Mouse (Mus musculus) lung, embryonic 14.5 days (tissue): ENCODE data around the gene Ptprk. TPM values are rescaled to one million over a fixed set of nuclear protein-coding genes. Genes with fewer than 3 reads are reported as not detected.
A peak's percentile ranks its signal among the peaks of the same experiment; 100 is the strongest.

Source experiments
- ATAC-seq: fragments of 200-750 bp; cut with Nextera tagmentation; 2 replicates; pipeline ENCODE4 v1.8.0; 2017; ENCODE audit warnings: mild to moderate bottlenecking, moderate TSS enrichment, moderate library complexity; ENCODE audit not compliant: insufficient read depth
- DNase-seq: peaks from one replicate; pipeline ENCODE4 v3.0.0-alpha.2; 2015
- H3K27ac ChIP-seq: fragments of 300-500 bp; sonication (generic); 2 replicates; pipeline ENCODE4 v1.5.1; 2014; ENCODE audit warnings: low read depth, mild to moderate bottlenecking, moderate library complexity
- H3K27me3 ChIP-seq: fragments of 300-500 bp; sonication (generic); 2 replicates; pipeline ENCODE4 v1.6.1; 2014; ENCODE audit warnings: low read length, control low read depth; ENCODE audit not compliant: insufficient read depth
- H3K36me3 ChIP-seq: fragments of 300-500 bp; sonication (generic); 2 replicates; pipeline ENCODE4 v1.6.1; 2014; ENCODE audit warnings: control low read depth; ENCODE audit not compliant: insufficient read depth
- H3K4me1 ChIP-seq: fragments of 300-500 bp; sonication (generic); 2 replicates; pipeline ENCODE4 v1.6.1; 2014; ENCODE audit warnings: antibody characterized with exemption, control low read depth; ENCODE audit not compliant: insufficient read depth
- H3K4me2 ChIP-seq: fragments of 300-500 bp; sonication (generic); 2 replicates; pipeline ENCODE4 v1.6.1; 2014; ENCODE audit warnings: mild to moderate bottlenecking
- H3K4me3 ChIP-seq: fragments of 300-500 bp; sonication (generic); 2 replicates; pipeline ENCODE4 v1.5.1; 2014; ENCODE audit warnings: low read depth, low read length
- H3K9ac ChIP-seq: fragments of 300-500 bp; sonication (generic); 2 replicates; pipeline ENCODE4 v1.6.1; 2014
- H3K9me3 ChIP-seq: fragments of 300-500 bp; sonication (generic); 2 replicates; pipeline ENCODE4 v1.6.1; 2016; ENCODE audit warnings: low read depth, low read length, control low read depth
- CTCF ChIP-seq: IDR thresholded peaks from 2 replicates; pipeline ENCODE4 v1.5.1; 2016; ENCODE audit warnings: antibody characterized with exemption, low read depth
- WGBS: fragments of 180-500 bp; shearing (Covaris S2); extraction: QIAGEN DNeasy Blood & Tissue Kit; methylation state at CpG from one replicate; pipeline ENCODE4 v1.1.7; 2014; 5-methylcytosine and 5-hydroxymethylcytosine counted together
- polyA plus RNA-seq: library from polyadenylated mRNA; unstranded; fragments of >200 nt; fragmentation: Nextera tagmentation; extraction: Ambion mirVana; gene quantifications from 2 replicates; pipeline ENCODE4 v1.2.1, GENCODE M21; 2014

Ptprk gene
- polyA plus RNA-seq, 1 experiment from 2014 or later, result 50.9 TPM

- no peaks in the 10 kb centered on the region for H3K9me3 ChIP-seq
- no peak for TF ChIP-seq CTCF
- no peaks in the 10 kb centered on the region for H3K4me1 ChIP-seq
- H3K36me3 ChIP-seq, result no peaks in the 10 kb centered on the region
- DNase-seq (no peak), ATAC-seq (no peak)
- no peak overlapping the region for H3K9ac ChIP-seq
- H3K27ac ChIP-seq, result no peak overlapping the region
- H3K4me2 ChIP-seq, result no peak overlapping the region
- WGBS, result 56% methylated on average over 9 of the region's 9 CpGs
- no peaks in the 10 kb centered on the region for H3K27me3 ChIP-seq
- H3K4me3 ChIP-seq, result no peak overlapping the region
These were observed 417.6 kb downstream of the Ptprk start for GRCm38 (mm10) chr10:28492206-28492605.

DNA sequence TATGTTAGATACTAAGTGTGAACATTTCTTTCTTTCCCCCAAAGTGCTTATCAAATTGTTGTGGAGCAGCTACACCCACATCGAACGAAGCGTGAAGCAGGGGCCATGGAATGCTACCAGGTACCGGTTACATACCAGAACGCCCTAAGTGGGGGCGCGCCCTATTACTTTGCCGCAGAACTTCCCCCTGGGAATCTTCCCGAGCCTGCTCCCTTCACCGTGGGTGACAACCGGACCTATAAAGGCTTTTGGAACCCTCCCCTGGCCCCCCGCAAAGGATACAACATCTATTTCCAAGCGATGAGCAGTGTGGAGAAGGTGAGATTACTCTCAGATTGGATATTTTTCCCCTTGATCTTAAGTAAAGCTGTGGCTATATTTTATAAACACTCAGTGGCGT lies 418.2 kb downstream of the Ptprk start:
- H3K4me3 ChIP-seq, result no peak overlapping the region
- H3K9ac ChIP-seq, result no peak overlapping the region
- H3K4me1 ChIP-seq, result no peaks in the 10 kb centered on the region
- 50% methylated on average over 14 of the region's 14 CpGs for WGBS
- TF ChIP-seq CTCF, result no peak
- H3K36me3 ChIP-seq, result no peaks in the 10 kb centered on the region
- peak; percentile 18 for DNase-seq
- no peaks in the 10 kb centered on the region for H3K27me3 ChIP-seq
- H3K4me2 ChIP-seq, result peak overlapping the region; percentile 31; the same call in 1 of the 2 replicates
- H3K27ac ChIP-seq, result peak overlapping the region; percentile 28; the same call in 1 of the 2 replicates
- H3K9me3 ChIP-seq, result no peaks in the 10 kb centered on the region
- peak; percentile 60 for ATAC-seq

GRCm38 (mm10) chr10:28493271-28493861 lies 418.7 kb downstream of the Ptprk start:
- 48% methylated on average over 7 of the region's 7 CpGs for WGBS
- TF ChIP-seq CTCF, result no peak
- Histone ChIP-seq H3K27me3 (no peaks in the 10 kb centered on the region), H3K4me1 (no peaks in the 10 kb centered on the region), H3K9ac (no peak overlapping the region), H3K9me3 (no peaks in the 10 kb centered on the region), H3K4me2 (peak overlapping the region; percentile 31; the same call in 1 of the 2 replicates), H3K27ac (peak overlapping the region; percentile 28; the same call in 1 of the 2 replicates), H3K4me3 (no peak overlapping the region), H3K36me3 (no peaks in the 10 kb centered on the region)
- DNase-seq, result peak; percentile 68
- ATAC-seq, result peak; percentile 81

- WGBS, result 89% methylated on average over 1 of the region's 1 CpGs
- ATAC-seq (no peak), DNase-seq (no peak)
- no peak for TF ChIP-seq CTCF
- no peak overlapping the region for H3K27ac ChIP-seq
- H3K9ac ChIP-seq, result no peak overlapping the region
- H3K36me3 ChIP-seq, result no peaks in the 10 kb centered on the region
- H3K4me1 ChIP-seq, result no peaks in the 10 kb centered on the region
- no peak overlapping the region for H3K4me2 ChIP-seq
- no peaks in the 10 kb centered on the region for H3K27me3 ChIP-seq
- H3K9me3 ChIP-seq, result no peaks in the 10 kb centered on the region
- H3K4me3 ChIP-seq, result no peak overlapping the region
These were observed 423.2 kb downstream of the Ptprk start for GRCm38 (mm10) chr10:28497791-28498190.

- Histone ChIP-seq H3K27ac (no peak overlapping the region), H3K36me3 (no peaks in the 10 kb centered on the region), H3K4me2 (no peak overlapping the region), H3K9ac (no peak overlapping the region), H3K27me3 (no peaks in the 10 kb centered on the region), H3K4me3 (no peak overlapping the region), H3K4me1 (no peaks in the 10 kb centered on the region), H3K9me3 (no peaks in the 10 kb centered on the region)
- TF ChIP-seq CTCF, result no peak
- WGBS, result 89% methylated on average over 3 of the region's 3 CpGs
- no peak for DNase-seq
- no peak for ATAC-seq
These were observed 423.9 kb downstream of the Ptprk start for GRCm38 (mm10) chr10:28498504-28498903.

GRCm38 (mm10) chr10:28513601-28514000 lies 439.0 kb downstream of the Ptprk start:
- no peak overlapping the region for H3K27ac ChIP-seq
- H3K9me3 ChIP-seq, result no peaks in the 10 kb centered on the region
- TF ChIP-seq CTCF, result no peak
- H3K4me2 ChIP-seq, result no peak overlapping the region
- H3K9ac ChIP-seq, result no peak overlapping the region
- H3K27me3 ChIP-seq, result no peaks in the 10 kb centered on the region
- WGBS, result 85% methylated on average over 2 of the region's 2 CpGs
- no peak for DNase-seq
- no peaks in the 10 kb centered on the region for H3K36me3 ChIP-seq
- H3K4me3 ChIP-seq, result no peak overlapping the region
- no peaks in the 10 kb centered on the region for H3K4me1 ChIP-seq
- ATAC-seq, result no peak

- Histone ChIP-seq H3K4me3 (no peak overlapping the region), H3K9ac (no peak overlapping the region), H3K27me3 (no peaks in the 10 kb centered on the region), H3K4me2 (no peak overlapping the region), H3K4me1 (no peaks in the 10 kb centered on the region), H3K36me3 (no peaks in the 10 kb centered on the region), H3K27ac (no peak overlapping the region), H3K9me3 (no peaks in the 10 kb centered on the region)
- no peak for TF ChIP-seq CTCF
- WGBS, result 86% methylated on average over 5 of the region's 5 CpGs
- ATAC-seq (no peak), DNase-seq (no peak)
These were observed 441.5 kb downstream of the Ptprk start for GRCm38 (mm10) chr10:28516147-28516546.
